Mouse (Mus musculus) heart, adult 2 months (tissue): ENCODE results near the gene Lrrc75b.

Source experiments
- CTCF ChIP-seq: fragments of 200-600 bp; IDR thresholded peaks from 2 replicates; pipeline ENCODE4 v1.8.1; 2022; ENCODE audit warnings: antibody characterized with exemption, mild to moderate bottlenecking, moderate library complexity
- EP300 ChIP-seq: fragments of 200-500 bp; IDR thresholded peaks from 2 replicates; pipeline ENCODE4 v1.6.1; 2011; ENCODE audit warnings: low read depth, low read length, control low read depth; ENCODE audit not compliant: insufficient read depth
- POLR2A ChIP-seq: fragments of 200-500 bp; IDR thresholded peaks from 2 replicates; pipeline ENCODE4 v1.6.1; 2011; ENCODE audit warnings: mild to moderate bottlenecking, low read depth, low read length, control low read depth; ENCODE audit not compliant: insufficient read depth

DNA sequence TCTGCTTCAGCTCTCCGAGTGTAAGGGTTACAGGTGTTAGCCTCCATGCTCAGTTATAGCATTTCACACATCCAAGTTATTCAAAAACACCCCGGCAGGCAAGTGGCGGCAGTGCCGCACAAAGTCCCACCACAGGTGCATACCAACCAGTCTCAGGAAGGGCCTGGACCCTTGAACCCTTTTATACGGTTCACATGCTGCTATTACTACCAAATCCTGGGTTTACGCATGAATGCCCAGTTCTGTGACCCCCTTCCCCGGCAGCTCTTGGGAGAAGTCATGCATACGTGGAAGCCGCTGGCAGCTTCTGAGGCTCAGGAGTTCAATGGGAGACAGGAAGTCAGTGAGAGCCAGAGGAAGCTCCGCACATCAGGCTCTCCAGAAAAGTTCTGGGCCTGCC, 13.1 kb upstream of the Lrrc75b start:
- TF ChIP-seq POLR2A (no peak), CTCF (no peak), EP300 (no peak)
